Mouse (Mus musculus) forelimb bud, embryonic 11.5 days (tissue): ENCODE measurements around the gene Ubald2.

Experiments
- DNase-seq: peaks from one replicate; pipeline ENCODE4 v3.0.0-alpha.2; 2012; ENCODE audit warnings: low read depth, low spot score

Ubald2 gene

GRCm38 (mm10) chr11:116432593-116433355, 1.1 kb upstream of the Ubald2 start:
- no peak for DNase-seq

GRCm38 (mm10) chr11:116434287-116434966, 533 bp downstream of the Ubald2 start:
- peak; percentile 43 for DNase-seq

GRCm38 (mm10) chr11:116434967-116435752, 1.3 kb downstream of the Ubald2 start:
- DNase-seq: no peak

- no peak for DNase-seq
These were observed 2.3 kb downstream of the Ubald2 start for GRCm38 (mm10) chr11:116435992-116436724.

- no peak for DNase-seq
These were observed 2.9 kb downstream of the Ubald2 start for GRCm38 (mm10) chr11:116436725-116437331.

GRCm38 (mm10) chr11:116437541-116437940, 3.6 kb downstream of the Ubald2 start:
- DNase-seq: no peak

GRCm38 (mm10) chr11:116439269-116440240, 5.7 kb downstream of the Ubald2 start:
- DNase-seq: no peak

GRCm38 (mm10) chr11:116440408-116441068, 6.6 kb downstream of the Ubald2 start:
- DNase-seq: no peak

- no peak for DNase-seq
These were observed 8.4 kb downstream of the Ubald2 start for GRCm38 (mm10) chr11:116442129-116442866.

GRCm38 (mm10) chr11:116442867-116443177, 8.9 kb downstream of the Ubald2 start:
- DNase-seq: no peak

- no peak for DNase-seq
These were observed 9.4 kb downstream of the Ubald2 start for GRCm38 (mm10) chr11:116443311-116443710.

- DNase-seq: no peak
These were observed 10.0 kb downstream of the Ubald2 start for GRCm38 (mm10) chr11:116443935-116444334.

- DNase-seq: peak; percentile 93
These were observed 11.9 kb downstream of the Ubald2 start for GRCm38 (mm10) chr11:116445596-116446307.

GRCm38 (mm10) chr11:116446308-116446887, 12.5 kb downstream of the Ubald2 start:
- DNase-seq: no peak

- no peak for DNase-seq
These were observed 13.9 kb downstream of the Ubald2 start for GRCm38 (mm10) chr11:116447822-116448221.

GRCm38 (mm10) chr11:116449341-116449740, 15.4 kb downstream of the Ubald2 start:
- DNase-seq: no peak

- no peak for DNase-seq
These were observed 20.0 kb downstream of the Ubald2 start for GRCm38 (mm10) chr11:116453889-116454288.

- no peak for DNase-seq
These were observed 22.3 kb downstream of the Ubald2 start for GRCm38 (mm10) chr11:116456234-116456633.
